Mouse (Mus musculus) neural tube, embryonic 13.5 days (tissue): ENCODE data around the gene F7. TPM values are rescaled to one million over a fixed set of nuclear protein-coding genes. Genes with fewer than 3 reads are reported as not detected.

Experiments
- polyA plus RNA-seq: library from polyadenylated mRNA; unstranded; fragments of >200 nt; fragmentation: Nextera tagmentation; extraction: Ambion mirVana; gene quantifications from 2 replicates; pipeline ENCODE4 v1.2.1, GENCODE M21; 2015

The F7 gene
- polyA plus RNA-seq, 1 experiment from 2014 or later = 0.10 TPM

Other genes with a start within 250 kb of the F7 start
- gene Mcf2l, start 152.2 kb upstream of the F7 start, polyA plus RNA-seq = 107 and 116 TPM in 2 replicates
- gene F10, start 11.3 kb downstream of the F7 start, polyA plus RNA-seq = 0.23 and 0.59 TPM in 2 replicates
- gene Proz, start 34.9 kb downstream of the F7 start, polyA plus RNA-seq = 0.56 and 0.95 TPM in 2 replicates
- 45.7 and 46.0 TPM in 2 replicates for gene Pcid2, start 79.4 kb downstream of the F7 start, polyA plus RNA-seq
- 72.1 and 82.7 TPM in 2 replicates for gene Cul4a, start 79.6 kb downstream of the F7 start, polyA plus RNA-seq
- 281 and 292 TPM in 2 replicates for gene Lamp1, start 133.1 kb downstream of the F7 start, polyA plus RNA-seq
- 9.7 and 11.2 TPM in 2 replicates for gene Grtp1, start 174.6 kb downstream of the F7 start, polyA plus RNA-seq
- 0.65 and 2.4 TPM in 2 replicates for gene Adprhl1, start 228.1 kb downstream of the F7 start, polyA plus RNA-seq